Mouse (Mus musculus): ENCODE measurements around the gene Samd1.
"Not testable (repeated sequence)": the region's sequence is repeated elsewhere in the genome, so short reads cannot be mapped to it uniquely, and the experiment has no call there.

Samd1 gene

DNA sequence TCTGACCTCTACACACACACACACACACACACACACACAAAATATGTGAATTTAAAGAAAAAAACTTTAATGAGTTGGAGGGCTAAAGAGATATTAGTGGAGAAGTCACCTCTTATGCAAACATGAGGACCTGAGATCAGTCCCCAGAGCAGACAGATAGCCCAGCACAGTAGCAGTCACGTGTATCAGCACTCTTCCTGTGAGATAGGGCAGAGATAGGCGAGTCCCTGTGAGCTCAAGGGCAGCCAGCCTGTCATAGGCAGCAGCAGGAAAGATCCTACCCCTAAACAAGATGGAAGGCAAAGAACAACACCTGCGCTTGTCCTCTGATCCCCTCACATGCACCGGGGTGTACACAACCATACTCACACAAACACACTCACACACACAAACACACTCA is 15.0 kb upstream of the Samd1 start:
- DNase-seq (ENCODE audit: extremely low spot score, low read depth, low spot score): no peak

DNA sequence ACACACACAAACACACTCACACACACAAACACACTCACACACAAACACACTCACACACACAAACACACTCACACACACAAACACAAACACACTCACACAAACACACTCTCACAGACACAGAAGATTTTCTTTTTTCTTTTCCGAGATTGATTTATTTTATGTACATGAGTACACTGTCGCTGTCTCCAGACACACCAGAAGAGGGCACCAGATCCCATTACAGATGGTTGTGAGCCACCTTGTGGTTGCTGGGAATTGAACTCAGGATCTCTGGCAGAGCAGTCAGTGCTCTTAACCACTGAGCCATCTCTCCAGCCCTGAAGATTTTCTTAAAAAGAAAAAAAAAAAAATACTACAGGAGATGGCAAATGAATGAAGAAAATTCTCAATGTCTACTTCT is 14.2 kb upstream of the Samd1 start:
- DNase-seq (ENCODE audit: extremely low spot score, low read depth, low spot score): not testable (repeated sequence)

DNA sequence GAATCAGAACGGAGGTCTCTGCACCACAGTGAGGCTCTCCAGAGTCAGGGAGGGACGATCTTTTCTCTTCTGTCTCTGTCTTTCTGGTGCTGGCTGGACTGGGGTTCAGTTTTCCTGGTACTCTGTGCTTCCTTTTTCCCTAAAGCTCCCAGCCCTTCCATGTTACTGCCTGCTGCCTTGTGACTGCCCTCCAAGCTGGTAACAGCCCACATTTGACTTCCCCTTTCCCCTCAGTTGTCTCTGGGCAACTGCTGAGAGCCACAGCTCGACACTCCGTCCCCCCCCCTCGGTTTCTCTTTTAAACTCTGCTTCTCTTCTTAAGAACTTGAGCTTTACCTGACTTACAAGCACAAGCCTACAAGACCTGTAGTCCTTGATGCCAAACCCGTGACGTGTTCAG is 8.2 kb upstream of the Samd1 start:
- no peak for DNase-seq (ENCODE audit: extremely low spot score, low read depth, low spot score)

DNA sequence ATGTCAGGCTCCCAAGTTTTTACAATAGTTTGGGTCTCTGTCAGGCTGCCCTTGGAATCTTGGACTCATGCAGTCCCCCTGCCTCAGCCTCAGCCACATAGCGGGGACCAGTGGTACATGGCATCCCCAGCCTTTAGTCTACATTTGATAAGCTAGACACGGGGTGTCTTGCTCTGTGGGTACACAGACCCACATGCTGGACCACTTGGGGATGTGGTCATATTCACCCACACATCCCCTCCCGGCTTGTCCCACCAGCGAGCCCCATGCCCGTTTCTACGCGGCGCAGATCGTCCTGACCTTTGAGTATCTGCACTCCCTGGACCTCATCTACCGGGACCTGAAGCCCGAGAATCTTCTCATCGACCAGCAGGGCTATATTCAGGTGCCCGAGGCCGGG is 7.3 kb upstream of the Samd1 start:
- DNase-seq (ENCODE audit: extremely low spot score, low read depth, low spot score): no peak

DNA sequence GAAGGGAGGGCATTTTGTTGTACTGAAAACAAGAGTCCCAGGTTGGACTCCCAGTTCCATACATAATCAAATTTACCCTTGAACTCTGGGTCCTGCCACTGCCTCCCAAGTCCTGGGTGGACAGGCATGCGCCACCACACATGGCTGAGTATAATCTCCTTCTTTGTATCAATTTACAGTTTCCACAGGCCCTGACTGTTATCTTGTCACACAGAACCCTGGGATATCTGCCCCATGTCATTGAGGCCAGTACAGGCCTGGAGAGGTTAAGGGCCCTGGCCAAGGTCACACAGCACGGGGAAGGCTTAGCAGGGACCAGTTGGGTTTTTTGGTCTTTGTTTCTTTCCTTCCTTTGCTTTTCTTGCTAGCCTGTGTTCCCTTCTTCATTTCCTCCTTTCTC is 5.0 kb upstream of the Samd1 start:
- no peak for DNase-seq (ENCODE audit: extremely low spot score, low read depth, low spot score)

DNA sequence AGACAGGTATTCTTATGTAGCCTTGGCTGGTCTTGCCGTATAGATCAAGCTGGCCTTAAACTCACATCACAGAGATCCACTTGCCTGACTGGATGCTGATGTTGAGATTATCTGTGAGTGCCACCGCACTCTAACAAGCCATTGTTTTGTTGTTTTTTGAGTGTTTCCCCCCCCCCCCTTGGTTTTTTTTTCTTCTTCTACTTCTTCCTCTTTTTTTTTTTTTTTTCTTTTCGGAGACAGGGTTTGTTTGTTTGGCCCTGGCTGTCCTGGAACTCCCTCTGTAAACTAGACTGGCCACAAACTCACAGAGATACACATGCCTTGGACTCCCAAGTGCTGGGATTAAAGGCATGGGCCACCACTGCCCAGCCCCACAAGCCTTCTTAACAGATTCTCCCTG is 3.4 kb upstream of the Samd1 start:
- DNase-seq (ENCODE audit: extremely low spot score, low read depth, low spot score): no peak

DNA sequence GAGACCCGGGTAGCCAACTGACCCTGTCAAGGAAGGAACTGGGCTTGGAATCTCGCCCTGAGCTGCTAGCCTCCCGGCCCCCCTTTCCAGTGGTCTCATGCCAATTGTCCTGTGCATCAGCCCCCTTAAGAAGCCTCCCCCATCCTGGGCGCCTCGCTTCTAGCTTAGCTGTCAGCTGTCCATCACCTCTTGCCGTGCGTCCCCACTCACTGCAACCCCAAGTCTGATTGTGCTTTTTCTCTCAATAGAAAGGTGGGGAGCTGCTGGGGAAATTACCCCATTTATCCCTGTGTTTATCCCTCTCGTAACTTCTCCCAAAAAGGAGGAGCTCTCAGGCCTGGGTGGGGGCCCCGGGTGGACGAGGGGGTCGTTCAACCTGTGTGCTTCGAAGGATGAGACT is 1.5 kb upstream of the Samd1 start:
- DNase-seq (ENCODE audit: extremely low spot score, low read depth, low spot score): no peak

DNA sequence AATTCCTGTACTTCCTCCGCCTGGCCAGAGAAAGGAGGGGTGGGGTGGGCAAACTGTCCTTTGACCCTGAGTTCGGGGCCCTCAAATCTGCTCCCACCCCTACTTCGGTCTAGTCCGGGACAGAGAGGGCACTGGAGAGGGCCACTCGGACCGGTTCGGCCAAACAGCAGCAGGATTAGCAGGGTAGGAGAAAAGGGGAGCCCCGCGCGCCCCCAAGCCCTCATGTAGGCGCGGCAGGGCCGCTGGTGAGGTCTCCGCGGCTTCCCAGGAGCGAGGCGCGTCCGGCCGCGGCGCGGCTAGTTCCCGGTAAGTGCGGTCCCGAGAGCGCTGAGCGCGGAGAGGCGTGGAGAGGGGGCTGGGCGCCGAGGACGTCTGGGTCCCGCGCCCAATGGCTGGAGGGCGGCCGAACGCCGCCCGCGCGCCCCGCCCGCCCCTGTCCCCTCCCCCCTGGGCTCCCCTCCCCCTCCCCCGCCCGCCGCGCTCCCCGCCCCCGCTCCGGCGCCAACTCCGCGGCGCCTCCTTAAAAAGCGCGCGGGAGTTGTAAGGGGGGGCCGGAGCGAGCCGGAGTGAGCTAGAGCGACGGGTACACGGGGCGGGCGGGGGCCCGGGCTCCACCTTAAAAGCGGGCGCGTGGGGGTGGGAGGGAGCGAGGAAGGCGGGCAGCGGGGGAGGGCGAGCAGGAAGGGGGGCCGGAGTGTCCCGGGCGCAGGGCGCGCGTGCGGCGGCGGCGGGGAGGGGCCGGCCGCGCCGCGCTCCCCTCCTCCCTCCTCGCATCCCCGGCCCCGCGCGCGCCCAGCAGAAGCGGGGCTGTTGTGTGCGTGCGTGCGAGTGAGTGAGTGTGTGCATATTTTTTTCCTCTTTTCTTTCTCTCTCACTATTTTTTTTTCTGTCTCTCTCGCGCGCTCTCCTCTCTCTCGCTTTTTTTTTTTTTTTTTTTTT is 636 bp upstream of the Samd1 start:
- DNase-seq (ENCODE audit: extremely low spot score, low read depth, low spot score): no peak

DNA sequence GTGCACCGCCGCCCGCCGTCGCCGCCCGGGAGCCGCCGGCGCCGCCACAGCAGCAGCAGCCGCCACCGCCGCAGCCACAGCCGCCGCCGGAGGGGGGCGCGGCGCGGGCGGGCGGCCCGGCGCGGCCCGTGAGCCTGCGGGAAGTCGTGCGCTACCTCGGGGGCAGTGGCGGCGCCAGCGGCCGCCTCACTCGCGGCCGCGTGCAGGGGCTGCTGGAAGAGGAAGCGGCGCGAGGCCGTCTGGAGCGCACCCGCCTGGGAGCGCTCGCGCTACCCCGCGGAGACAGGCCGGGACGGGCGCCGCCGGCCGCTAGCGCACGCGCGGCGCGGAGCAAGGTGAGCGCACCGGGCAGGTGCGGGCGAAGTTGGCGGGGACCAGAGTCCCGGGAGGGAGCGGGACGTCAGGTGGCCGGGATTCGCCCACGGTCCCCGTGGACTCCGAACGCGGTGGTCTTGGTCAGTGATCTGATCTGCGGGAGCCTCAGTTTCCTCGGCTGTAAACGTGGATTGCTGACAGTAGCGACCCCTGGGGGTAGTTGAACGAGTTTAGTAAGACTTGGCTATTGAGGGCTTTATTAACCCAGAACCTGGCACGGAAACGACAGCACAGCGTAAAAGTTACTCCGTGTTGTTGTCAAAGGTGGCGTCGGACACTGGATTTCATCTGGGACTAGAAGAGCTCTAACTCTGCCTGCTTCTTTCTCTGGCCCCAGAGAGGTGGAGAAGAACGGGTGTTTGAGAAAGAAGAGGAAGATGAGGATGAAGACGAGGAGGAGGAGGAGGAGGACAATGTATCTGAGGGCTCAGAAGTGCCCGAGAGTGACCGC is 972 bp downstream of the Samd1 start:
- no peak for DNase-seq (ENCODE audit: extremely low spot score, low read depth, low spot score)

DNA sequence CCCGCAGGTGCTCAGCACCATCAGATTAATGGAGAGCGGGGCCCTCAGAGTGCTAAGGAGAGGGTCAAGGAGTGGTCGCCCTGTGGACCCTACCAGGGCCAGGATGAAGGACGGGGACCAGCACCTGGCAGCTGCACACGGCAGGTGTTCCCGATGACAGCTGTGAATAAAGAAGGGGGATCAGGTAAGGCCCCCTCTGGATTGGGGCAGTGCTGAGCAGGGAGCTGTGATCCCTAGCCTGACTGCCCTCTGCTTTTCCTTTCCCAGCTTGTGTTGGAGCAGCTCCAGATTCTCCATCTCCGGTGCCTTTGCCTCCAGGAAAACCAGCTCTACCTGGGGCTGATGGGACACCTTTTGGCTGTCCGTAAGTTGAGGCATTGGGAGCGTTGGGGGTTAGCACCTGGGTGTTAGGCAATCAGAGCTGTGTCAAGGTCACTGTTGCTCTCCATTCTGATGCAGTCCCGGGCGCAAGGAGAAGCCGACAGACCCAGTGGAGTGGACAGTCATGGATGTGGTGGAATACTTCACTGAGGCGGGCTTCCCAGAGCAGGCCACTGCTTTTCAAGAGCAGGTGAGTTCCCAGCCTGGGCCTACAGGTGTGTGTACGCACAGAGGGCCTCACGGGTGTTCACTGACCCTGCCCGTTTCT is 1.7 kb downstream of the Samd1 start:
- DNase-seq (ENCODE audit: extremely low spot score, low read depth, low spot score): no peak

DNA sequence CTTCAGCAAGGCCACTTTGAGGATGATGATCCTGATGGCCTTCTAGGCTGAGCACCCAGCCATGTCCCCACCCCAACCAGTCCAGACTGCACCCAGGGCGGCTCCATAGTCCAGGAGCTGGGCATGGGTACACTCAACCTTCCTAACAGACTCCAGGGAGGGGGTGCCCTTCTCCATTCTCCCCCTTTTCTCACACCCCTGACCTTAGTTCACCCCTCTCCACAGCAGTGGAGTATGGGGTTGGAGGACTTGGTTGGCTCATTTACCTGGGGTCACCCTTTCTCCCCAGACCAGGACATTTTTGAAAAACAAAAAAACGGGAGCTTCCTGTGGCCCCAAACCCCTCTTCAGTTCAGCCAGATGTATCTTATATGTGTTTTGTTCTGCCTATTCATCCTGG is 2.4 kb downstream of the Samd1 start:
- no peak for DNase-seq (ENCODE audit: extremely low spot score, low read depth, low spot score)

DNA sequence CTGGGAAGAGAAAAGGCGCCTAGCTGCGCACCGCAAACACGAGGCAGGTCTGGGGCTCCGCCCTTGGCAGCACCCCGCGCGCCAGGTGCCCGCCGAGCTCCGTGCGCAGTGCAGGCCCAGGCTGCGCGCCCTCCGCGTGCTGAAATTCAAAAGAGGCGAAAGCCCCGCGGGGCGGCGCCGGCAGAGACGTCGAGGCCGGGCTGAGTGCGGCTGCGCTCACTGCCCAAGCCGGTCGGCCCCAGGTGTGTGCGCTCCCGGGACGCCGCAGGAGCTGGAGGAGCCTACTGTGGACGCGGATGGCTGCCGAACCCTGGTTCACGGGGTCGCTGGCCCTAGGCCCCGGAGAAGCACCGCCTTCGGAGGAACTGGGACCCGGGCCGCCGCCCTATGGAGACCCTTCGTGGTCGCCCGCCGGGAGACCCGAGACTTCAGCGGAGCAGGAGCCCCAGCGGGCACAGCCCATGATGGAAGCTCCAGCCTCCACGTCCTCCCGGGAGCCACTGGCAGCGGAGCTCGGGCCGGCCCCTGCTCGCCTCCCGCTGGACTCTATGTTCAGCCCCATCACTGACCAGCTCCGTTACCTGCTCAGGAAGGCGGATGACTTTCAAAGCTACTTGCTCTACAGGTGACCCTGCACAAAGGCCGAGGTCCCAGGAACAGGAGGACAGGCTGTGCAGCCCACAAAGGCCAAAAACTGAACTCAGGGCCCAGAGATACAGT is 4.0 kb downstream of the Samd1 start, which contains the start of gene 1700067K01Rik:
1700067K01Rik (plus strand) TSS at position 222 of the 720 bp plus-strand sequence.
- DNase-seq (ENCODE audit: extremely low spot score, low read depth, low spot score): no peak

DNA sequence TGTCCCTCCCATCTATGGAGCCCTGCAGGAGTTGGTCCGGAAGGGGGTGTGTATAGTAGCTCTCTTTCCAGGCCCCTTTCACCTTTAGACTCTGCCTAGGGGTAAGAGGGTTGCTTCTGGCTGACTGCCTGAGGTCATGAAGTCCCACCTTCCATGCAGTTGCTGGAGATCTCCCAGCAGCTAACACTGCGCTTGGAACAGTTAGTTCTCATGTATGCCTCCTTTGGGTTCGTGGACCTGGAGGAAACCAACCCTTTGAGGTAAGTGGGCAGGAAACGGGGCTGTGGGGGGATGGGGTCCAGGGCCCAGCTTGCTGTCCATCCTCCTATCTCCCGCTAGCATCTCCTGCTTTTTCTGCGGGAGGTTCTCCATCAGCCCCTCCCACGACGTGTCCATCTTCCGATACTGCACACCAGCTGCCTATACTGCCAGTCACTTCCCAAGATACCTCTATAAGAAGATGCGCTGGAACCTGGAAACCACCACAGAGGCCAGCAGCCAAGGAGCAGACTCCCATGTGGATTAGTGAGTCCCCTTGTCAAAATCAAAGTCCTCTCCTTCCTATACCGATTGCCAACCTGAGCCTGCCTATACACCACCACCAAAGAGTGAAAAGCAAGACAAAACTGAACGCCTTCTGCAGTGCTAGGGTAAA is 5.6 kb downstream of the Samd1 start:
- DNase-seq (ENCODE audit: extremely low spot score, low read depth, low spot score): no peak

DNA sequence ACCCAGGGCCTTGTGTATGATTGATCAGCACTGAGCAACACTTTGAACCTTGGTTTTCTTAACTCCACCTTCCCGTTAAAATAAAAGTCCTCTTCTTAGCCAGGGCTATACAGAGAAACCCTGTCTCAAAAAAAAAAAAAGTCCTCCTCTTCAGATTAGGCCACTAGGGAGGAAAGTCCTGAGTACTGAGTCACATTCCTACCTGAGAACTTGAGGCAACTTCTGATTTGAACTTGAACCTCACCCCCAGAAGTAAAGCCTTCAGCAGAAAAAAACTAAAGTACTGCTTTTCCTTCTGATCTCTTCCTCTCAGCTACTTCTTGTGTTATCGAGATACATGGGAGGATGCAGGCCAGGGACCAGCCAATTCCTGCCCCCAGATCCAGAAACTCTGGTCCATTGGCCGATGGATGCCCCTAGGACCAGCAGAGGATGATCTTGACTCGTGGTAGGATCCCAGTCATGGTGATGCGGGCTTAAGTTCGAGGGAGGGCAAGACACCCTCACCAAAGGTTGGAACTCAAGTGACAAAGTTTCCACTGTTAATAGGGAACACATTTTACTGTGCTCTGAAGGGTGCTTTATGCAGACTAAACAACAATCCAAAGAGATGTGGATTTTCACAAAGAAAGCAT is 6.3 kb downstream of the Samd1 start:
- DNase-seq (ENCODE audit: extremely low spot score, low read depth, low spot score): no peak

DNA sequence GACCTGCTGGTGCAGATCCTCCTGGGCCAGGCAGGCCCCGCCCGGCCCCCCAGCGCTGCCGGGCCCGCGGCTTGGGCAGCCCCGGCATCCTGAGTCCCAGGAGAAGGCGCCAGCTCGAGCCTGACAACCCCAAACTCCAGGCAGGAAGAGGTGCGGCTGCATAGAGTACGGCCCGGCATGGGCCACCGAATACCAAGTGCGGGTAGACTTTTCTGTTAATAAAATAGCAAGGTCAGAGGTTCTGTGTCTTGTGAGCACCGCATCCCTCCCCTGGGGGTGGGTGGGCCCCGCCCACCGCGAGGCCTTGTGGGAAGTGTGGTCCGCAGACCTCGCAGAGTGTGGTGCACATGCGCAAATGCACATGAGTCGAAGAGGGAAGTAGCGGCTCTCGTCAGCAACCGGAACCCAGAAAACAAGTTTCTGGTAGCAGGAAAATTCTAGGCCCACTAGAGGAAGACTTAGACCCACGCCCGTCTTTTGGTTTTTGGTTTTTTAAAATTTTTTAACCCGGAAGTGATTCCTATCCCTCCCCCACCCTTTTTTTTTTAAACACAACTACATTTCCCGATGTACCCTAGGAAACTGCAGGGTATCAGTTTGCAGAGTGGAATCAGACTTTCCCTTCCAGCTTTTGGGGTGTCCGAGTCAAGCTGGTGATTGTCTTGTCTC is 7.2 kb downstream of the Samd1 start:
- peak; percentile 80 for DNase-seq (ENCODE audit: extremely low spot score, low read depth, low spot score)

DNA sequence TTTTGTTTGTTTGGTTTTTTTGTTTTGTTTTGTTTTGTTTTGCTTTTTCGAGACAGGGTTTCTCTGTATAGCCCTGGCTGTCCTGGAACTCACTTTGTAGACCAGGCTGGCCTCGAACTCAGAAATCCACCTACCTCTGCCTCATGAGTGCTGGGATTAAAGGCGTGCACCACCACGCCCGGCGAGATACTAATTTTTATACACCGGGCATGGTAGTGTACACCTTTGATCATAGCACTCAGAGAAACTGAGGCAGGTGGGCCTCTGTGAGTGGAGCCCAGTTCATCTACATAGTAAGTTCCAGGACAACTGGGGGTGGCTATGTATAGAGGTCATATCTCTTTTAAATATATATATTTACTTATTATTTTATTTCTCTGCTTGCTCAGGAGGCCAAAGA is 8.0 kb downstream of the Samd1 start:
- not testable (repeated sequence) for DNase-seq (ENCODE audit: extremely low spot score, low read depth, low spot score)

DNA sequence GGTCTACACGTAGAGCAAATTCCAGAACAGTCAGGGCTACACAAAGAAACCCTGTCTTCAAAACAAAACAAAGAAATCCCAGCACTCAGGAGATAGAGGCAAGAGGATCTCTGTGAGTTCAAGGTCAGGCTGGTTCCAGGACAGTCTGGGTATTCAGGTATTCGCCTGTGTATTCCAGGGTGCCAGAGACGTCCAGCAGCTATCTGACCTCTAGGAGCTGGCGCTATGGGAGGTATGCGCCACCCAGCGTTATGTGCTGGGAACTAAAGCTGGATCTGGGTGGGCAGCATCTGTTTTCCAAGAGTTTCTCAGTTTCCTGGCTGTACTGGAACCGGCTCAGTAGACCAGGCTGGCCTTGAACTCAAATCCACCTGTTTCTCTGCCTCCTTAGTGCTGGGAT is 10.9 kb downstream of the Samd1 start:
- DNase-seq (ENCODE audit: extremely low spot score, low read depth, low spot score): no peak

DNA sequence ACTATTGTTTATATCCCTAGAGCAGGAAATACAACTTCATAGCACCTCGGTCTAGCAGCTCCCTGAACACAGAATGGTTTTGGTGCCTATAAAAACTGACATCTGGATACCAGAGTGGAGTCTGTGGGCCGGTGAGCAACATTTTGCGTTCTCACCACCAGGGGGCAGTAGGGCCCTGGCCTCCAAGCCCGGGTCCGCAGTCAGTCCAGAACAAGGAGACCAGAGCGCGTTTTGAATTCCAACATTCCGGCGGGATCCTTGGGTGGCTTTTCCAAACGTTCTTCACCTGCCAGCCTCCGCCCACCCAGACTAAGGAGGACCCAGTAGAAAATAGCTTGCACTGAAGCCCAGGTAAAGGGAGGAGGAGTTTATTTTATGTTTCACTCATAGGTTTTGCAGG is 12.4 kb downstream of the Samd1 start:
- DNase-seq (ENCODE audit: extremely low spot score, low read depth, low spot score): peak; percentile 81
